Mouse (Mus musculus) Muller cell, postnatal 12 days (primary cell): ENCODE measurements at regions not wholly inside any gene's neighbourhood (a gene's known extent, or its start where the extent isn't known, plus 50 kb on each side); places are given as distances from the start of the nearest gene placed in this dataset.
A peak's percentile ranks its signal among the peaks of the same experiment; 100 is the strongest.

ENCODE experiments used
- DNase-seq: peaks from one replicate; pipeline ENCODE4 v3.0.0-alpha.2; 2015; ENCODE audit errors: inconsistent ontology term

DNA sequence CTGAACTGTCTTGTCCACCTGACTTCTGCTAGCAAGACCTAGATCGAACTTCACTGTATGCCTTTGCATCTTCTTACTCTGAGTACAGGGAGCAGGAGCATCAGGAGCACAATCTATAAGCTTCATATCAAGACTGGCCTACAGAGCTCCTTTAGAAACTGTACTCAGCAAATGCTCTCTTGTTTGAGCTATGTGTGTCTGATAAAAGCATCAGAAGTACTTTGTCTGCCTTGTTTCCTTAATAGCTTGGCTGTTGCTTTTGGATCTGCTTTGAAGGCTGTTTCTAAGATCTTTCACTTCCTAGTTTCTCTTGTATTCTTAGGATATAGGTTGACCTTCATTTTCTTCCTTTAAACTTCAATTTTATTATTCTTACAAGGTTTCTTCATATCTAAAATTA is 175.3 kb upstream of the Cypt12 start:
- DNase-seq = no peak

DNA sequence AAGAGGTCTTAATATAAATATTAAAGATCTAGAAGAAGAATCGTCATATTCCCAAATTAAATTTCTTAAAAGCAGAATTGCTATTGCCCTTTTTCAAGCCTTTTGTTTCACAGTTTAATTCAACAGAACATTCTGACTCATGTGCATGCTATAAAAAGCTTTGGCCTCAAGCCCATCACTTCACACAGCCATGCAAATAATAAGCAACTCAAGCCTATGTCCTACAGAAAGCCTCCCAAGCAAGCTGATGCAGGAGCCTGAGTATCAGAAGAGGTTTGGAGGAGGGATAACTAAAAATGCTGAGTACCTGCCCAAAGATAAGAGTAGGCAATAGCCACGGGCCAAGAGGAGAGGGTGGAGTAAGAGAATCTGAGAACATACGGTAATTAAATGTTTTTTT is 169.1 kb upstream of the Cypt12 start:
- peak; percentile 42 for DNase-seq

DNA sequence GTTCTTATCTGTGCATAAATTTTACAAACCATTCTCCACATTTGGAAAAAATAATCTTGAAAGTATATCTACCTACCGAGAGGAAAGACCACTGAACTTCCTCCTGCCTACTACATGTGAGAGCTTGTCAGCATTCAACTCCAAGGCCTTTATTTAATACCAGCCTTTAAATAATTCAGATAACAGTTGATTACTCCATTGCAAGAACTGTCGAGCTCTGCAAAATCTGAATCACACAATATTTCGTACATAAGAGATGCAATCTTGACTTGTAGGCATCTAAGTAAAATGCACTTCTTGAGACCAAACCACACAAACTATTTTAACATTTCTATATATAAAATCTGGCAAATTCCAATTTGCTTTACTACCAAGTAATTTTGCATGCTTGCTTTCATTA is 164.1 kb upstream of the Cypt12 start:
- no peak for DNase-seq

DNA sequence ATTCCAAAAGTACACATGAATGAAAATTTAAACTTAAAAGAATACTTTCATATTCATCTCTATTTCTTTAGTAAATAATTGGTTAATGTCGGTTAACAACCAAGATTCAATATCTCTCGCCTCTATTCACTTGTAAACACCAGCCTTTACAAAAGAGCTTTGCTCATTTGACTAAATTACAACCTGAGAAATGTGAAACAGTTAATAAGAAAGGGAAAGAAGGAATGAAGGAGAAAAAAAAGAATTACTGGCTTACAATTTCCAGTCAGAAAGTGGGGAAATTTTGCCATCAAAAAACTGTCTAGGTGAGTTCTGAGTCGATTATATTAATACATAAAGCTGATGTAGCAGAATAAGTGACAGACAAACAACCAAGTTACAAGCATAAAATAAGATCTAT is 163.6 kb upstream of the Cypt12 start:
- DNase-seq = no peak

DNA sequence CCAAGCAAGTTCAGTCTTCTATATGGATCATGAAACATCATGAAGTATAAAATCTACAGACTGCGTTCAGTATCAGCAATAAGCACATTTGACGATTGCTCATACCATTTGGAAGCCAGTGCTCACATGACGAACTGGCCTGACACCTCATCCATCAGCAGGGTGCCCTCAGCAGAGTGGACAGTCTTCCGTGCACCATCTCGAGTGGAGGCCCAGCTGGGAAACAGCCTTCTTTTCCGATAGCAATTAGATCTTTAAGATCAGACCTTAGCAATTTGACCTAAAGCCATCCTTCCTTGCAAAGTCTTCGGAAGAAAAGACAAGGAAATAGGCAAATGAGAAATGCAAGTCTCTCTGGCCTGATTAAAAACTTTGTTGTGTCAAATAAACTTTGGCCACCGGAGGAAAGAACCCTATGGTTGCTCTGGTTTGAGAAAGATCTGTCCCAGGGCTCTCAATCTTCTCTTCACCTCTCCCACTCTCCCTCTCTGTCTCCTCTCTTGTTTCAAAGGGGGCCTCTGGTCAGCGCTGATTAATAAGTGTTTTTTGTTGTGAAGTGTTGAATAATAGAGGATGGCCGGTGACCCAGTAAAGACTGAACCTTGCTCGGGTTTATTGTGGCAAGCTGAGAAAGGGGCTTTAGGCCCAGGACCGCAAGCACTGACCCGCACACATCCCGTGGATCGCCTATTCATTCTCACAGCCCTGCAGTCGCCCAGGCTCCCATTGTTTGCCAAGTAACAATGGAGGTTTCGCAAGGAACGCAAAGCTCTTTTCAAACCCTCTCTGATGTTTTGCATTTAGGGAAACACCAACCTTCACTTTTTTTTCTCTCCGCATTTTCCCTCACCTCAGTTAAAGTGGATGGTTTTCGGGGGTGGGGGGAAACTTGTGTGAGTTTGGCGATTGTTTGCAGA is 162.8 kb upstream of the Cypt12 start:
- peak; percentile 56 for DNase-seq

DNA sequence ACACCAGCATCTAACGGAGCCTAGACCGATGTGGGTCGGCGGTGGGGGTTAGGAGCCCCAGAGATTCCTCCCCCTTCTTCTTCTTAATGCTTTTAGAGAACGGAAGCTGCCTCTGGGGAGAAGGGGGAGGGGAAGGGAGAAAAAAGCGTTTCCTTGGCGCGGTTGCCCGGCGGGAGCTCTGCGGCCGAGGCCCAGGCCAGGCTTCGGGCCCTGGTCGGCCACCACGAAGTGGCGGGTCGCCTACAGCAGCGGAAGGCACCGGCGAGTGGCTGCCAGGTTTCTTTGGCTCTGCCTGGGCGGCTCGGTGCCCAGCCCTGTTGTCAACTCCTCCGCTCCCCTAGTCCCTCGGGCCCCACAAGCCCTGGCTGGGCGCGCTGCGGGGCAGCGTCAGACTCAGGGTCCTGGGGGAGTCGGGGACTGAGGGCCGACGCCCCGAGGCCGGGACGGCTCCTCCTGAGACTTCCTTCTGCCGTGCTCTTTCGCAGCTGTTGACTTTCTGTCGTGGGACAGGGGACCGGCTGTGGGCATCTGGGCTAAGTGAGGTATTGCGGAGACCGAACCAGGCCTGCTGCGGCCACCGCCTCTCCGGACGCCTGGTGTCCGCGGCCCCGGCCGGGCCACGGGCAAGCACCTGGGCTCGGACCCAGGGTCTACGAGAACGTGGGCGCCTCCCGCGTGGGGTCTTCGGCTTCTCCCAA is 162.0 kb upstream of the Cypt12 start:
- peak; percentile 74 for DNase-seq

DNA sequence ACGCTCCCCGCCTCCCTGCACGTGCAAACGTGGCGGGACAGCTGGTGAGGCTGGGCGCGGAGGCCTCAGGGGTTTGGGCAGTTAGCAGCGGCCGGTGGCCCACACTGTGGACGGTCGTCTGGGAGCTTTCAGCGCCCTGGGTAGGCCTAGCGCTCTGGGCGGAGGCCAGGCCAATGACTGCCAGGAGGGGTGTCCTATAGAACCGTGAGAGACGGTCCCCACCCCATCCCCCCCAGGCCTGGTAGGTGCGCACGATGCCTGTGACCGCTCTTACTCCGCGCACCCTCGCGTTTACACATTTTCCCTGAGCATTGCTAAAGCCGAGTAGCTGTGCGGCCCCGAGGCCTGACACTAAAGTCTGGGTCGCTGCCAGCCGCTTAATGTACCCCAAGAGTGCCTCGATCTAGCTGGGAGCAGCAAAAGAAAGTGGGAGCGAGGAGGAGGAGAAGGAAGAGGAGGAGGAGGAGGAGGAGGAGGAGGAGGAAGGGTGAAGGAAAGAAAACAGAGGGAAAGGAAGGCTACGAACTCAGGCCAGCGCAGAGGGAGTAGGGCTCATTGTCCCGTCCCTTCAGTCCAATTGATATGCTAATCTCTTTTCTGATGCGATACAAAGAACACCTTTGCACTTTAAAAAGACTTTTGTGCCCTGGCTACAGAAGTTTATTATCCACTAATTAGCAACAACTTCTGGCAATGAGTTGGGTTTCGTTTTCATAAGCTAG is 161.3 kb upstream of the Cypt12 start:
- peak; percentile 71 for DNase-seq

DNA sequence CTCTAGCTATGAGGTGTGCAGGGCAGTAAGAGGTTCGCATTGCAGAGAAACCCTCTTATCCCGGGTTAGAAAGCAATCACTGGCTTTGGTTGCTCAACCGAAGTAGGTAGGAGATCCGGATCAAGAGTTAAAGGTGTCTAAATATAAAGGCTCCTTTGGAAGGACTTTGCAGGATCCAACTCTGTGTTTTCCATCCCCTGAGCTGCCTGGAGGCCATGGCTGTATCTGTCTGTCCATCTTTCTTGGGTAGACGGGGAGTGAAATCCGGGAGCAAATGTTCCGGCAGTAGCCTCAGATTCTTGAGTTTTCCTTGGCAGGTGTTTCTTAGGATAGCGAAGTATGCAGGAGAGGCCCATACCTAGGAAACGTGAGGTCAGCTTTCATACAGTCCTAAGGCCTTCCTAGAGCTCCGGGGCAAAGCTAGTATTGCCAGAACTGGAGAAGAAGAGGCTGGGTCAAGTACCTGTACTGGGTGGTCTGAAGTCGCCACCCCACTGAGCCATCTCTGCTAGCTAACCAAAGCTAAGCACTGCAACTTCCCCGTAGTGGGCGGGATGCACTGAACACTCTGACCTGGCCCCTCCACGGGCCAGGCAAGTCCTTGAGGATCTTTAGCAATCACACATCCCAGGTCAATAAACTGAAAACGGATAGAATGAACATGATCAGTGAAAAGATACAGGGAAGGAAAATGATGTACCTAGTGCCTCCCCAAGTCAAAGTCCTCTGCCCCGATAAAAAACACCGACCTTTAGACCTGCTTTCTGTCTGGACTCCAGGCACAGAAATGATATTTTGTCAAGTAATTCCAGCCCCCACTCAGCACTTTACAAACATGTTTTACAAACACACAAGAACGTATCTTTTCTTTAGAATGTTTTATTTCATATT is 160.5 kb upstream of the Cypt12 start:
- no peak for DNase-seq

DNA sequence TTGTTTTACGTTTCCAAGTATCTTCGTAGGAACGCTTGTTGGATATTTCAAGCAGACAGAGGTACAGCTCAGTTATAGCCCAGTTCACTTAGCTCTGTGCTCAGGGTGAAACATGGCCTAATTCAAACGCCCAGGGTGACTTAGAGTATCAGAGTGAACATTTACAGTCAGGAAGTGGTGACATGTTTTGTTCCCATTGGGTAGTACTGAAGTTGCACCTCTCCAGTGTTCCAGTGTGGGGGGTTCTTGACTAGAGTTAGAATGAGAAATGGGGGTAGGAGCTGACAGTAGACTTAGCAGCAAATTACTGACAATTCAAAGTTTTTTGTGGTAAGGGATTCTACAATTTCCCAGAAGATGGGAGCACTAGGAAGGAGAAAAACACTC is 159.9 kb upstream of the Cypt12 start:
- DNase-seq = no peak

DNA sequence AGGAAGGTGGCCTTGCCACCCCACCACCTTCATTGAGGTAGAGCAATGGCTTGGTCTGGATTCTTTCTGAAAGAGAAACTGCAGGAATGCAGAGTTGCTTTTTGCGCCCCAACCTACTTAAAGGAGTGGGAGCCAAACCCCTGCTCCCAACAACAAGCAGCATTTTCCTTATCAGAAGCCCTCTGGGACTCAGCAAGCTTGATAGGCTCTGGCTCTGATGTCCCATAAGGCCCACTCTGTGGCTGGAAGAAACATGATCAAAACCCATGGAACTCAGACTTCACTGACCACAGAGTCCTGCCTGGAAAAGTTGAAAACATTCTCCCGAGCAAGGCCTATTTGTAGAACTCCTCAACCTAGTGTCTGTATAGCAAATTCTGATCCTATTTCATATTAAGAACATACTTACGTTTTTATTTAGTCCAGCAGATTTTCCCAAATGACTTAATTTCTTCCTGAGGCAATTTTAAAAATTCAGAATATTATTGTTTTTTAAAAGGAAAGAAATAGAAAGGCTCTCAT is 159.4 kb upstream of the Cypt12 start:
- no peak for DNase-seq

DNA sequence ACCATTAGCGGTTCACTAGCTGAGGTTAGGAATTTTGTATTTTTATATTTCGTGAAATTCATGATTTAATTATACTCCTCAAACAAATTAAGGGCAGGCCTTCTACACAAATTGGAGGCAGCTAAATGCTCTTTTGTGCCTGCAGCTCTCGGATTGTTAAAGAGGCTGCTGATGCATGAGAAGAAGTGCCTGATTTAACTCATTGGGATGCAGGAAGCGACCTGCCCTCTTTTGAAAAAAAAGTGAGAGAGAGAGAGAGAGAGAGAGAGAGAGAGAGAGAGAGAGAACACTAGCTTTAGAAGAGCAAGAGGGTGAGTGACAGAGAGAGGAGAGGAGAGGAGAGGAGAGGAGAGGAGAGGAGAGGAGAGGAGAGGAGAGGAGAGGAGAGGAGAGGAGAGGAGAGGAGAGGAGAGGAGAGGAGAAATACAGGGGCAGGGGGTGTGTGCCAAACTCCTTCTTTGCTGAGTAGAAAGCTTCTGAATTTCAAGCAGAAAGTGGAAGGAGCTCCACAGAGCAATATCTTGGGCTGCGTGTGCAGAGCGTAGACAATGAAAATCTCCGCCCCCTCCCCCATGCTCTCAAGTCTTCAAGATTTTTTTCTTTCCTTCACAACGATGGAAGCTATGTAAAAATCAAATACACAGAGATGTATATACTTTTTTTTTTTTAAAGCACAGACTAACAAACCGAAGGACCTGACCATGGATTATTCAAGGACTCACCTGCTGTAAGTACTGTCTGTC is 158.6 kb upstream of the Cypt12 start:
- peak; percentile 39 for DNase-seq

DNA sequence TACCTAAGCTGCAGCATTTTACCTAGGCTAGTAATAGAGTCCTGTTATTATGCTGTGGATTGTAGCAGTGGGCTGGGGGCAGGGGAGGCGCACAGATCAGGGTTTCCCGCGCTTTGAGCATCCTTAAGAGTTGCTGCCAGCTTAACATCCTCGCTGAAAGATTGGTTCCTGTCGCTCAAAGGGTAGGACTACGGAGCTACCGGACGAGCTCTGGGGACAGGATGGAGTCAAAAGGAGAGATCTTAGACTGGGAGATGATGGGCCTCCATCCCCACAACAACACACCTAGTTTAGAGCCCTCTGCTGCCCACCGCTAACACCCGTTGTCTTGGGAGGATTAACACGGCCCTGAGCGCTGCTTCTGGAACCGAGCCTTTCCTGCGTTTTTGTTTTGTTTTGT is 157.9 kb upstream of the Cypt12 start:
- peak; percentile 32 for DNase-seq

DNA sequence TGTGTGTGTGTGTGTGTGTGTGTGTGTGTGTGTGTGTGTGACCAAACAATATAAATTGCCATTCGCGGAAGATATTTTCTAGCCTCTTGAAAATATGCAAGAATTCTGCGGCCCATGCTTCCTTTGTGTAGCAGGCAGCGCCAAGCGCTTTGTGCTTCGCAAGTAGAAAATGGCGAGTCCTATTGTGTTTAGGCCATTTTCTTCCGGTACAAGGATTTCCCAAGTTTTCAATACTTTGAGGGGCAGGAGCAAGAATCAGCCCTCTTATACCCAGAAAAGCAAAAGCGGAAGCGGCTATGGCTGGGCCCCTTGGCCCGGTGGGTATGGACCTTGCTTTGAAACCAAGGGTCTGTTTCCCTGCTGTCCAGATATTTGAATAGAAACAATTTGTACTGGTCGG is 157.4 kb upstream of the Cypt12 start:
- peak; percentile 22 for DNase-seq

DNA sequence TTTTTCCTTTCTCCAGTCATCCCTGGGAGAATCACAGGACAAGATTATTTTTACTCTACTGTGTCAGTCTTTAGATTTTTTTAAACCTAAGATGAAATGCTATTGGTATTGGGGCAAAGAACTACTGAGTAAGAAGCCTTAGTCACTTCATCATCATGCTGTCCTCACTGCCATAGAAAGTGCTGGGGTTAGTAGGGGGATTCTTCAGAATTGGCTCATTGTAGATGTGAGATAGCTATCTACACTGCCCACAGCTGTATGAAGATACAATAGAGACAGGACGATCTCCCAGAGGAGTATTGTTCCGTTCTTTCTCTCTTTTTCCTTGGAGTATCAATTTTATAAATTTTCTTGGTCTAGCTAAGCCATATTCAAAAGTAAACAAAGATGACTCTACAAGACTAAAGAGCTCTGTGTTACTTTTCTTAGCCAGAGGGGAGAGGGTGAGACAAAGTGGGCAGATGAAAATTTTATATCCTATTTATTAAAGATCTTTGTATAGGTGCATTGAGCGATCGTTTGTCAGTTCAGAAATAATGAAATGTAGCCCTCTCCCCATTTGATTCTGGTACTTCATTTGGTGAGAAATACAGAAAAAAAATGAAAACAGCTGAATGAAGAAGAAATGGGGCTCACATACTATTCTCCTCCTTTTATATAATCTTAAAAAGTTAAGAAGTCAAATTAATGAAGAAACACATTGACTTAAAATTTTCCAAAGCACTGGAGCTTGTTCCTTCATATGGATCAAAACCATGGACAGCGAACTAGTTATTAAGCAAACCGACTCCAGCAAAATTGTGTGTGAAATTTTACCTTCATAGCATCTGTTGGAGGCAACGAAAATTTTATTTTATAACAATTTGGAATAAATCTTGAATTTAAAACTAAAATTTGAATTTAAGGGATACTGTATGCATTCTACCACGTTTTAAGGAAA is 156.6 kb upstream of the Cypt12 start:
- DNase-seq = no peak

DNA sequence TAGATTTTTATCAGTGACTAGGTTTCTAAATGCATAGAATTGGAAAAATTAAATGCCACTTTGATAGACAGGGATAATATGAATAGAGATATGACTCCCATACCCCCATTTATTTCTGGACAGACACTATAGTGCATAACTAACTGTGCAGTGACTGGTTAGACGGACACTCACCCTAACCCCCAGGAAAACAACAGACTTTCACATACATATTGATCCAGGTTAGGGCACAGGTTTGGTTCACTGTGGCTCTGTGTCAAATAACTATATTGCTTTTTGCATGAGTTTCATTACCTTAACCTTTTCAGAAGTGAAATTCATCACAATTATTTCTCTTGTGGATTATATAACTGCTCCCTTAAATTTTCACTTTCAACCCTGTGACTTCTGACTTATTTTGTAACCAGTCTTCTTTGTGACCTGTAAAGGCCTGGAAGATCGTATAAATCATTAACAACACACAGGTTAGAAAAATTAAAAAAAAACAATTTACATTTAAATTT is 155.6 kb upstream of the Cypt12 start:
- DNase-seq = no peak

DNA sequence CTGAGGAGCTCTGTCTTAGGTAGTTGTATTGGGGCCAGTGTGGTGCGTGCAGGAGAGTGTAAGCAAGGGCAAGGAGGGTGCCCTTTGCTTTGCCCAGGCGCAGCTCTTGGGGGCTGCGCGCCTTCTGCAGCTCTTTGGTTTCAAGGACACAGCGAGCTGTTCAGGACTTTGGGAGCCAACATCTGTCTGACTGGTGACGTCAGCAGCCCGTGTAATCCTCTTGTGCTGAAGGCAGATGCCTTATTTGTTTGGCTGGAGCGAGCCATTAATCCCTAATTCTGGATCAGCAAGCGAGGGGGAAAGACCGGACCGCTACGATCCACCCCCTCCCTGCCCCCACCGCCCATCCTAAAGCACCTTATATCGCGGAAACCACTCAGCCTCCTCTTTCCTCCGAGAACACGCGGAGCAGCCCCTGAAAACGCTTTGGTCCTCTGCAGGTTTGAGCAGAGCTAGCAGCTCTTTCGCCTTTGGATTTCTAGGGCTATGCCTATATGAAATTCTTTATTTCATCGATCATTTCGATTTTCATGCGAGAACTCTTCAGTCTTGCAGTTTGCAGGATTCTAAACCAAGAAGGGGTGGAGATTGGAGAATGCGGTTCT is 154.5 kb upstream of the Cypt12 start:
- DNase-seq = no peak

DNA sequence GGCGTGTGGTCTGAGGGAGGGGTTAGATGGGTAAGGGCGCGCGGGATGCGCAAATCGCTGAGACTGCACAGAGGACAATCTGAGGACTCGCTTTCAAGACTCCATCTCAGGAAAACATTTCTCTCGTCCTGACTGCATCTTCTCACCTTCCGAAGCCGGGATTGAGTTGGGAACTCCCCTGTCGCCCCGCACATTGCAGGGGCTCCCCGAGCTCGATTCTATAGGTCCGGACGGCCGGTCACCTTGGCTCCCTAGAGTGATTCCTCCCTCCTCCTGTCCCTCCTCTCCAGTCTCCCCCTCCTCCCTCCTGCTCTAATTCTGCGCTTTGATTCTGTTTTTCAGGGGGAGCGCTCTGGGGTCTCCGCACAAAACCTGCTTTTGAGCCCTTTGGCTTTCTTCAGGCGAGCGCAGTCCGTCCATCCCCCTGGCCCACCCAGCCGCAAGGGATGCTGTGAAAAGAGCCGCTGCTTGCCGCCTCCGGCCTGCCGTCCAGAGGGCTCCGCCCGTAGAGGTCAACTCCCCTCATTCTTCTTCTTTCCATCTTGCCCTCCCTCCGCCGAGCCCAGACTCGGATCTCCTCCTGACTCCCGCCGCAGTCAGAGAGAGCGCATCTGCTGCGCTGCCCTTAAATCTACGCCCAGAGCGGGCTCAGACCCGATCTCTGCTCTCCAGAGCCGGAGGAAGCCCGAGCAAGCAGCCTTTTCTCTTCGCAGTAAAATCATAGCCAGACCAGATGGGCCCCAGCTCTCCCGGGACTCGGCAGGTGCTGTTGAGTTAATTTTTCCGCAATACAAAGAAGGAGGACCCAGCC is 153.8 kb upstream of the Cypt12 start:
- peak; percentile 21 for DNase-seq
